Mouse (Mus musculus) embryonic facial prominence, embryonic 12.5 days (tissue): Measurements from ENCODE around the gene Ndufaf7. TPM values are rescaled to one million over a fixed set of nuclear protein-coding genes. Genes with fewer than 3 reads are reported as not detected.

Experiments used
- polyA plus RNA-seq: library from polyadenylated mRNA; unstranded; fragments of >200 nt; fragmentation: Nextera tagmentation; extraction: Ambion mirVana; gene quantifications from 2 replicates; pipeline ENCODE4 v1.2.1, GENCODE M21; 2016

The Ndufaf7 gene
- polyA plus RNA-seq, 1 experiment from 2014 or later, result 60.5 TPM

Other genes starting within 250 kb of the Ndufaf7 start
- gene Strn, start 199.9 kb upstream of the Ndufaf7 start, polyA plus RNA-seq, result 7.3 and 7.4 TPM in 2 replicates
- 18.7 and 19.1 TPM in 2 replicates for gene Heatr5b, start 101.8 kb upstream of the Ndufaf7 start, polyA plus RNA-seq
- 54.0 and 56.7 TPM in 2 replicates for gene Gpatch11, start 101.6 kb upstream of the Ndufaf7 start, polyA plus RNA-seq
- gene Eif2ak2, start 54.6 kb upstream of the Ndufaf7 start, polyA plus RNA-seq, result 12.5 and 12.6 TPM in 2 replicates
- gene Sult6b1, start 30.1 kb upstream of the Ndufaf7 start, polyA plus RNA-seq, result 0.19 and 0.42 TPM in 2 replicates
- 102 and 106 TPM in 2 replicates for gene Cebpzos, start 20.6 kb upstream of the Ndufaf7 start, polyA plus RNA-seq
- 61.8 and 74.4 TPM in 2 replicates for gene Cebpz, start 70 bp upstream of the Ndufaf7 start, polyA plus RNA-seq
- 55.0 and 57.3 TPM in 2 replicates for gene Prkd3, start 83.7 kb downstream of the Ndufaf7 start, polyA plus RNA-seq
- gene Qpct, start 114.8 kb downstream of the Ndufaf7 start, polyA plus RNA-seq, result 6.7 and 7.4 TPM in 2 replicates